Mouse (Mus musculus) hindbrain, embryonic 10.5 days (tissue): ENCODE data around the gene Vegfa. TPM values are rescaled to one million over a fixed set of nuclear protein-coding genes. Genes with fewer than 3 reads are reported as not detected.

ENCODE experiments used
- DNase-seq: peaks from one replicate; pipeline ENCODE4 v3.0.0-alpha.2; 2017; ENCODE audit warnings: low spot score
- H3K27ac ChIP-seq: fragments of 300-500 bp; sonication (generic); 2 replicates; pipeline ENCODE4 v1.5.1; 2016; ENCODE audit warnings: mild to moderate bottlenecking, moderate library complexity
- H3K27me3 ChIP-seq: fragments of 300-500 bp; sonication (generic); 2 replicates; pipeline ENCODE4 v1.6.1; 2016; ENCODE audit warnings: mild to moderate bottlenecking; ENCODE audit not compliant: poor library complexity, insufficient read depth, severe bottlenecking
- H3K36me3 ChIP-seq: fragments of 300-500 bp; sonication (generic); 2 replicates; pipeline ENCODE4 v1.6.1; 2016; ENCODE audit warnings: mild to moderate bottlenecking, moderate library complexity
- H3K4me1 ChIP-seq: fragments of 300-500 bp; sonication (generic); replicated peaks from 2 replicates; pipeline ENCODE4 v1.6.1; 2016; ENCODE audit warnings: mild to moderate bottlenecking
- H3K4me3 ChIP-seq: fragments of 300-500 bp; sonication (generic); 2 replicates; pipeline ENCODE4 v1.5.1; 2016; ENCODE audit warnings: mild to moderate bottlenecking, moderate library complexity
- H3K9me3 ChIP-seq: fragments of 300-500 bp; sonication (generic); 2 replicates; pipeline ENCODE4 v1.6.1; 2016; ENCODE audit warnings: mild to moderate bottlenecking, moderate library complexity
- WGBS: fragments of 180-500 bp; shearing (Covaris S2); methylation state at CpG from one replicate; pipeline ENCODE4 v1.1.7; 2016; 5-methylcytosine and 5-hydroxymethylcytosine counted together
- polyA plus RNA-seq: library from polyadenylated mRNA; unstranded; fragments of >200 nt; fragmentation: Nextera tagmentation; extraction: Ambion mirVana; gene quantifications from 2 replicates; pipeline ENCODE4 v1.2.1, GENCODE M21; 2016

The Vegfa gene
- polyA plus RNA-seq, 1 experiment from 2014 or later: 2.0 TPM

DNA sequence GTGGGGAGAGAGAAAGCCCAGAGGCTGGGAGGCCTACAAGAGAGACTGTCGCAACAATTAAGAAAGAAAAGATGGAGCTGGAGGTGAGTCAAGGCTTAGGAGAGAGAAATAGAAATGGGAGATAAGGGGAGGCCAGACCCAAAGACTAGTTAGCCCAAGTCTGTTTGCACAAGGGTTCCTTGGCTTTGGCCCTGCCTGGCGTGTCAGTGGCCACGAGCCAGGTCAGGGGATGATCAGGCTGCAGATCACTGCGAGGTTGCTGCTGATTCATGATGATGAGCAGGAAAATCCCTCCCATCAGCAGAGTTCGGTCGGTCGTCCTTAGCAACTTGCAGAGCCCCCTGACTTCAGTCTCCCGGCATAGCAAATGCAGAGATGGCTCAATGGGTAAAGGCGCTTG is 37.9 kb upstream of the Vegfa start:
- no peak overlapping the region for H3K4me3 ChIP-seq
- 65% methylated on average over 9 of the region's 9 CpGs for WGBS
- no peaks in the 10 kb centered on the region for H3K9me3 ChIP-seq
- no peaks in the 10 kb centered on the region for H3K36me3 ChIP-seq
- peaks cover 17% of the 10 kb centered on the region; the same call in 1 of the 2 replicates for H3K4me1 ChIP-seq
- H3K27me3 ChIP-seq: no peaks in the 10 kb centered on the region; the same call in 1 of the 2 replicates
- no peak overlapping the region for H3K27ac ChIP-seq
- DNase-seq: no peak

DNA sequence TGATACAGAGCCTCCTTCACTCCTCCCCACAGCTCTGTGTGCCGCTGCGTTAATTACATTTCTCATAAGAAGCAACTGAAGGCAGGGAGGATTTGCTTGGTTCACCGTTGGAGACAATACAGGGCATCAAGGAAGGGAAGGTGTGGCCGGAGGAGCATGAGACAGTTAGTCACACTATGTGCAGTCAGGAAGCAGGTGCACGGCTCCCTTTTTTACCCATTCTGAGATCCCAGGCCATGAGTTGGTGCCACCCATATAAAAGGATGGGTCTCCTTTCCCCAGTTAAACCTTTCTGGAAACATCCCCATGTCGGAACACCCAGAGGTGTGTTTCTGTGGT is 31.8 kb upstream of the Vegfa start:
- no peaks in the 10 kb centered on the region for H3K9me3 ChIP-seq
- 60% methylated on average over 6 of the region's 6 CpGs for WGBS
- H3K27me3 ChIP-seq: no peaks in the 10 kb centered on the region
- H3K36me3 ChIP-seq: no peaks in the 10 kb centered on the region
- H3K4me3 ChIP-seq: no peak overlapping the region
- peaks cover 18% of the 10 kb centered on the region for H3K4me1 ChIP-seq
- H3K27ac ChIP-seq: peak overlapping the region; percentile 65
- no peak for DNase-seq

DNA sequence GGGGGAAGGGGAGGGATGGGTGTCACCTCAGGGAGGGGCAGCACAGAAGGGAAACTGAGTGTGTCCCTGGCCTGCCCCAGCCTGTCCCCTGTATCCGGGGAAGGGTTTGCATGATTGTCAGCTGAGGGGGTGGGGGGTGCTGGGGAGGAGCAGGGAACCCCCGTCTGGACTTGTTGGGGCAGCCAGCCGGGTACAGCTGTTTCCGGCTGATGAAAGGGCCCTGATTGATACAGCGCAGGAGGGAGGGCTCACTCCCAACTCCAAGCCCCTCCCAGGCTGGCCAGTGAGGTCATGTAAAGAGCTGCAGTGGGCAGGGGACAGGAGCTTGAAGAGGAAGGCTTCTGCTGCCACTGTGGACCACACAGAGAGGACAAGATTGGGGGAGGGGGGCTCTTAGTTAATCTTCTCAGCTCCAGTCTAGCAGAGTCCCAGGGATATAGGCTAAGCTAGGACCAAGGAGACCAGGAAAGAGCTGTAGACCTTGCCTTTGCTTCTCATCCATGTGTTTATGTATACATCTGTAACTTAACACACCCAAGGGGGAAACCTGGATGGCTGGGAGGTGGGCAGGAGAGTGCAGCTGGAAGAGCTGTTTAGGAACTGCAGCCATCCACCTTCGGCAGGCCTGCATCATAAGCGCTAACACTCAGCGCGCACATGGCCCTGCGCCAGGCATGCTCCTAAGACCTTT is 31.3 kb upstream of the Vegfa start:
- Histone ChIP-seq H3K36me3 (no peaks in the 10 kb centered on the region), H3K27me3 (no peaks in the 10 kb centered on the region), H3K27ac (peak overlapping the region; percentile 65), H3K4me1 (peaks cover 18% of the 10 kb centered on the region), H3K9me3 (no peaks in the 10 kb centered on the region), H3K4me3 (0 out of 2 replicates have a peak overlapping the region, but pooled peaks have one; percentile 11)
- WGBS: 37% methylated on average over 10 of the region's 10 CpGs
- peak; percentile 55 for DNase-seq

DNA sequence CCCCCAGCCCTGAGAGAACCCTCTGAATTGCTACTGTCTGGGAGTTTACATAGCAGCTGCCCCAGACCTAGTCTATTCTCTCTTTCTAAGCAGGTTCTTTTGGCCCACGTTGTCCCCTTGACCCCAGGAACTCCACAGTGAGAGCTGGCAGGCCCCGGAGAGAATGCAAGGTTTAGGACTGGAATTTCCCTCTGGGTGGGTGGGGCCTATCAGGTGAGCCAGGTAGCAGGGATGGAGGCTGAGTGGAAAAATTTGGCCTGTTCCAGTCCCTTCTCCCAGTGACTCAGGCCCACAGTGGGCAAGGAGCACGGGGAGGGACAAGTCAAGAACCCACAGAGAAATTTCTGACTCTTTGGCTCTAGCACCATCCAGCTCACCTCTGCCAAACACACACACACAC is 28.1 kb upstream of the Vegfa start:
- Histone ChIP-seq H3K4me1 (peaks cover 25% of the 10 kb centered on the region), H3K27ac (no peak overlapping the region), H3K4me3 (no peak overlapping the region), H3K9me3 (no peaks in the 10 kb centered on the region), H3K27me3 (no peaks in the 10 kb centered on the region), H3K36me3 (no peaks in the 10 kb centered on the region)
- no peak for DNase-seq
- WGBS: 74% methylated on average over 3 of the region's 3 CpGs

DNA sequence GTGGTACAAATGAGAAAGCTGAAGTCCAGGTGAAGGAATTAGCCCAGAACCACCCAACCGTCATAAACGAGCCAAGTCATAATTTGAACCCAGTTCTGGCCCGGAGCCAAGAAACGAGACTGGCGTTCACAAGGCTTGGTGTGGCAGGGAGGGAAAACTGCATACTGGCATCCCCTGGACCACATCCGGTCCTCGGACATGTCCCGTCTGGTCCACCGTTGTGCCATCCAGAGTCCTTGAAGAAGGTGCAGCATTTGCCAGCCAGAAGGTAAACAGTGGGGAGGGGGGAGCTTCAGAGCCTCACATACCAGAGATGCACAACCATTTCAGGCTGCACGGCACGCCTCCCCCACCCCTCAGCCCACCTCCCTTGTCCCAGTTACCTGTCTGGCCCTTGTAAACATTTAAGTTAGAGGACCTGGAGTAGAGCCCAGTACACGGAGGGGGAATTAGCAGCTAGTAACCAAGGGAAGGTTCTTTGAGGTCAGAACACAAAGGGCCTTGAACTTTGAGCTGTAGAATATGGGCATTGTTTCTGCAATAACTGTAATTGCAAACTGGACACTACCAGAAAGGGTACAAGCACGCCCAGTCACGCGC is 27.2 kb upstream of the Vegfa start:
- 92% methylated on average over 15 of the region's 15 CpGs for WGBS
- no peak overlapping the region for H3K4me3 ChIP-seq
- no peaks in the 10 kb centered on the region for H3K9me3 ChIP-seq
- H3K27ac ChIP-seq: no peak overlapping the region
- DNase-seq: no peak
- peaks cover 22% of the 10 kb centered on the region for H3K4me1 ChIP-seq
- no peaks in the 10 kb centered on the region for H3K36me3 ChIP-seq
- H3K27me3 ChIP-seq: no peaks in the 10 kb centered on the region

DNA sequence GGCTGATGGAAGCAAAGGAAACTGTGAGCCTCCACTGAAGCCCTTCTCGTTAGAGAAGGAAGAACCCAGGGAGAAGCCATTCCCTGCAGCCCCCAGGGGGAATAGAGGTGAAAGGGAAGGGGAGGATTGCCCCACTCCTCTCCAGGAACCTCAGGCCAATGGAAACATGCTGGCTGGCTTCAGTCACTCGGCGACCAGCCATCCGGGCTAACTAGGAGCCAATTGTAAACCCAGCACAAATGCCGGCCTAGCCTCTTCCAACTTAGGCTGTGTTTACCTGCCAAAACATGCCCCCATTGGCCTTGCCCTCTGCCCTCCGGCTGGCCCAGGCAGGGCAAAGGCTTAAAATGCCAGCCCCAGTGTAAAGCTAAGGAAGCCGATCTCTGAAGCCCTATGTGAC is 24.1 kb upstream of the Vegfa start:
- DNase-seq: no peak
- H3K36me3 ChIP-seq: no peaks in the 10 kb centered on the region
- H3K4me3 ChIP-seq: no peak overlapping the region
- peak overlapping the region; percentile 56; the same call in 1 of the 2 replicates for H3K27ac ChIP-seq
- 59% methylated on average over 7 of the region's 7 CpGs for WGBS
- no peaks in the 10 kb centered on the region for H3K27me3 ChIP-seq
- peaks cover 29% of the 10 kb centered on the region for H3K4me1 ChIP-seq
- no peaks in the 10 kb centered on the region for H3K9me3 ChIP-seq

DNA sequence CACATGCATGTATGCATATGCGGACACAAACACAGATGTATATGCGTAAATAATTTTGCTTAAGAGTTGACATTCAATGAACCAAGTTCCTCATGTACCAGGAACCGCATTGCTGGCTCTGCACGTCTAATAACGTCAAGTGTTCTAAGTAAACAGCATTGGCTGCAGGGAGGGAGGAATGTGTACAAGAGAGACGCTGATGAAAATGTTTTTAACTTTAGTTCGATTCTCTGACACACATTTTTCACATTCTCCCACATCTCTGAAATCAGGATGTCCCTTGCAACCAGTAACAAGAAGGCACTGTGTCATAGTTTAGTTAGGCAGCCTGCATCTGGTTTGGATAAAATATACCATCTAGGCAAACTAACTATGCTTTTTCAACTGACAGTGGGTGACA is 23.6 kb upstream of the Vegfa start:
- no peaks in the 10 kb centered on the region for H3K36me3 ChIP-seq
- no peaks in the 10 kb centered on the region for H3K27me3 ChIP-seq
- DNase-seq: no peak
- no peak overlapping the region for H3K4me3 ChIP-seq
- H3K9me3 ChIP-seq: no peaks in the 10 kb centered on the region
- no peak overlapping the region for H3K27ac ChIP-seq
- 88% methylated on average over 7 of the region's 7 CpGs for WGBS
- peaks cover 31% of the 10 kb centered on the region for H3K4me1 ChIP-seq

DNA sequence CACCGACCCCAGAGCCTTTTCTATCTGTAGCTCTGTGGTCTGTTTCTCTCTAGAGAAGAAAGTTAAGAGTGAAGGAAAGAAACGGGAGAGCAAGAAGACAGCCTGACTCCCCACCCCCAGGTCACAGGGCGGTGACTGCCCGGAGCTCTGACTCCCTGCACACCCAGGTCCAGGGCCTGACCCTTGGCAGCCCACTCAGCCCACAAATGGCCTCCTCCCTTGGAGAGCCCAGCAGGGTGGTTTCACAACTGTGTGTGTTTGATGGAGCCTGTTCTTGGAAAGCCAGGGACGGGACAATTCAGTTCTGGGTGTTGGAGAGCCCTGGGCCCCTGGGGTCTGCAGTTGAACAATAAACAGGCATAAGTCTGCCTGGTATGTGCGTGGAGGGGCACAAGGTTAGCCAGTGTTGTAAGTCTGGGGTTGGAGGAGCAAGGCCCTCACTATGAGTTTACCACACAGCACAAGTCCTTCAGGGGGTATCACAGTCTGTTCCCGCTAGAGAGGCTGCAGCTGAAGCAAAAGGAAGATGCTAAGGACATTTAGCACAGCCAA is 21.2 kb upstream of the Vegfa start:
- no peak for DNase-seq
- no peak overlapping the region for H3K4me3 ChIP-seq
- H3K4me1 ChIP-seq: peaks cover 42% of the 10 kb centered on the region
- 70% methylated on average over 7 of the region's 7 CpGs for WGBS
- H3K36me3 ChIP-seq: no peaks in the 10 kb centered on the region
- peaks cover under 1% of the 10 kb centered on the region; the same call in 1 of the 2 replicates for H3K9me3 ChIP-seq
- no peak overlapping the region; the same call in 1 of the 2 replicates for H3K27ac ChIP-seq
- no peaks in the 10 kb centered on the region for H3K27me3 ChIP-seq

DNA sequence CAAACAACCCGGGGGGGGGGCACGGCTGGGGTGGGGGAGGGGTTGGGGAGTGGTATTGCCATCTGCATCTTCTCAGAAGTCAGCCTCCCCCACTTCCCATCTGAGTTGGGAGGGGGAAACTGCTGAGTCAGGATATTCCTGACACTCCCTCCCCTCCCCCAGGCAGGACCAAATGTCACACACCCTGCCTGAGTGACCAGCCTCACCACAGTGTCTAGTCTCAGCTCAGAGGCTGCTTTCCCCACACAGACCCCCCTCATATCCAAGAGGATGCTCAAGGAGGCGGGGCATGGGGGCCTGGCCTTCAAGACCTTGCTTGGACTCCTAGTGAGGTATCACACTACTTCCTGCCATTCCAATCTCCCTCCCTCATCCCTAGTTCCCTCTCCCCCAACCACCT is 20.0 kb upstream of the Vegfa start:
- Histone ChIP-seq H3K36me3 (no peaks in the 10 kb centered on the region), H3K4me3 (no peak overlapping the region), H3K27me3 (no peaks in the 10 kb centered on the region), H3K9me3 (peaks cover 6% of the 10 kb centered on the region; the same call in 1 of the 2 replicates), H3K4me1 (peaks cover 42% of the 10 kb centered on the region), H3K27ac (peak overlapping the region; percentile 72)
- DNase-seq: peak; percentile 16
- WGBS: 25% methylated on average over 3 of the region's 3 CpGs

DNA sequence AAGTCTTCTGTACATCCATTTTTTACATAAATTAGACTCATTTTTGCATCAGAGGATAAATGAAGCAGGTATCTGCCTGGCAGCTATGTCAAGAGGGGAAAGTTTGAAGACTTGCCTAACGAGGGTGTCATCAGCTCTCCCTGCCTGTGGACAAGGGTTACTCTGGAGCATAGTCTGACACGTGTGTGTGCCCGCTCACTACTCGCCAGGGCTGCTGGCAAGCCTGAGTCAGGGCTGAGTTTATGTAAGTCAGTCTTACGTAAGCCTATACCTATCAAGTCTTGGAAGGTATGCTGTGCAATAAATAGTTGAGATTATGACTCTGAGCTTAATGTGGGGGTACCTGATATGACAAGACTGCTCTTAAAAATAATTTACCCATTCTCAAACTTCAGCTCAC is 19.2 kb upstream of the Vegfa start:
- no peak for DNase-seq
- H3K4me1 ChIP-seq: peaks cover 38% of the 10 kb centered on the region
- WGBS: 82% methylated on average over 5 of the region's 5 CpGs
- H3K27ac ChIP-seq: no peak overlapping the region
- H3K4me3 ChIP-seq: no peak overlapping the region
- H3K36me3 ChIP-seq: no peaks in the 10 kb centered on the region
- H3K9me3 ChIP-seq: peaks cover 6% of the 10 kb centered on the region; the same call in 1 of the 2 replicates
- no peaks in the 10 kb centered on the region for H3K27me3 ChIP-seq

DNA sequence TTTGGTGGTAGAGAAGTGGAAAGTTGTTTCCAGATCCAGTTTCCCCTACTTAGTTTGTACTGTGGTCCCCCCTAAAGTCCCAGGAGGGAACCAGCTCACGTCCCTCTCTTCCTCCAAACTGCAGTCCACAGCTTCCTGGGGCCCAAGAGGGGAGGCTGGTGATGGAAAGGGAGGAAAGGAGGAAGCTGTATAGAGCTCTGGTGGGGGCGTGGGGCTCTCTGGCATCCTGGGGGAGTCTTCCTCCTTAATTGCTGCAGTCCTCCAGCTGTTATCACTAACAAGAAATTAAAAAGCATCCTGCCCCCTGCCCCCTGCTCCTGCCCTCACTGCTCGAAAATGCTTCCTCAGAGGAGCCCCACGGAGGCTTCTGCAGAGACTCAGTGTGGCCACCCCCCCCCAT is 17.4 kb upstream of the Vegfa start:
- Histone ChIP-seq H3K27me3 (no peaks in the 10 kb centered on the region), H3K36me3 (no peaks in the 10 kb centered on the region), H3K27ac (no peak overlapping the region), H3K4me3 (no peak overlapping the region), H3K4me1 (peaks cover 35% of the 10 kb centered on the region), H3K9me3 (peaks cover 6% of the 10 kb centered on the region; the same call in 1 of the 2 replicates)
- 46% methylated on average over 4 of the region's 4 CpGs for WGBS
- no peak for DNase-seq

DNA sequence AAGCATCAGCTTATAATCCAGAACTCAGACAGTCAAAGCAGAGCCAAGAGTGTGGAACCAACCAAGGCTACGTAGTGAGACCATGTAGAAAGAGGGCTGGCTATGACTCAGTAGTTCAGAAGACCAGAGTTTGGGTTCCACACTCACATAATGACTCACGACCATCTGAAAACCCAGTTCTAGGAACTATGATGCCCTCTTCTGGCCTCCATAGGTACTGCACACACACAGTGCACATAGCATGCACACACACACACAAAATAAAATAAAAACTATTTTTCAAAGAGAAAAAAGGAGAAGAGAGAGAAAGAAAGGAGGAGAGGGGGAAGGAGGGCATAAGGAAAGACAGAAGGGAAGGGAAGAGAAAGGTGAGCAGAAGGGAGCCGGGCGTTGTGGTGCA is 16.0 kb upstream of the Vegfa start:
- Histone ChIP-seq H3K27ac (no peak overlapping the region), H3K9me3 (peaks cover 6% of the 10 kb centered on the region; the same call in 1 of the 2 replicates), H3K4me3 (no peak overlapping the region), H3K36me3 (no peaks in the 10 kb centered on the region), H3K4me1 (peaks cover 29% of the 10 kb centered on the region), H3K27me3 (no peaks in the 10 kb centered on the region)
- no peak for DNase-seq
- WGBS: 96% methylated on average over 4 of the region's 4 CpGs

DNA sequence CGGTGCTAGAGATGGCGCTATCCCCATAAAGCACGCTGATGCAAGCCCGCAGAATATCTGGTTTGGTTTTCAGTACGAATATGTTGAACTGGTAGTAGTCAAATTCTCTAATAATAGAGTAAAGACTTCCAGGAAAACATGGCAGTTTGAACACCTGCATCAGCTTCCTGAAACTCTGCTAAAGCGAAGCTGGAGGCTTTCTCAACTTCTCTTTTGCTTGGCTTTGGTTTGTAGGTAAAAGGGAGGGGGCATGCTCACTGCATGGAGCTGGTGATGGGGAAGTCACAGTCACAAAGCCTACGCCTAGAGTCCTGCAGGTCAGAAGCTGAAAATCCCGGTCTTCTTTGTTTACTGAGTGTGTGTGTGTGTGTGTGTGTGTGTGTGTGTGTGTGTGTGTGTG is 13.6 kb upstream of the Vegfa start:
- Histone ChIP-seq H3K27me3 (0 out of 2 replicates have a peak, but pooled peaks cover 3% of the 10 kb centered on the region), H3K9me3 (peaks cover 6% of the 10 kb centered on the region; the same call in 1 of the 2 replicates), H3K27ac (no peak overlapping the region), H3K4me3 (no peak overlapping the region), H3K4me1 (peaks cover 13% of the 10 kb centered on the region), H3K36me3 (no peaks in the 10 kb centered on the region)
- no peak for DNase-seq
- 89% methylated on average over 8 of the region's 8 CpGs for WGBS
